Mouse (Mus musculus): Measurements from ENCODE around the gene Prmt3.

The Prmt3 gene

GRCm38 (mm10) chr7:49778114-49778901, at the start of gene Prmt3:
Gene Prmt3 (plus strand): TSS chr7:49778346.
- DNase-seq (ENCODE audit: low spot score), result peak; percentile 98

GRCm38 (mm10) chr7:49734342-49734741, 43.8 kb upstream of the Prmt3 start:
- DNase-seq (ENCODE audit: low spot score), result no peak

GRCm38 (mm10) chr7:49739448-49739847, 38.7 kb upstream of the Prmt3 start:
- no peak for DNase-seq (ENCODE audit: low spot score)

GRCm38 (mm10) chr7:49741474-49741873, 36.7 kb upstream of the Prmt3 start:
- DNase-seq (ENCODE audit: low spot score), result no peak

GRCm38 (mm10) chr7:49741923-49742322, 36.2 kb upstream of the Prmt3 start:
- no peak for DNase-seq (ENCODE audit: low spot score)

GRCm38 (mm10) chr7:49751148-49751547, 27.0 kb upstream of the Prmt3 start:
- DNase-seq (ENCODE audit: low spot score), result peak; percentile 33

GRCm38 (mm10) chr7:49752730-49753506, 25.2 kb upstream of the Prmt3 start:
- DNase-seq (ENCODE audit: low spot score), result no peak

GRCm38 (mm10) chr7:49754767-49755166, 23.4 kb upstream of the Prmt3 start:
- peak; percentile 48 for DNase-seq (ENCODE audit: low spot score)

- peak; percentile 28 for DNase-seq (ENCODE audit: low spot score)
Observed at GRCm38 (mm10) chr7:49758934-49759571, 19.1 kb upstream of the Prmt3 start, which contains the start of gene Htatip2. Gene Htatip2 (plus strand): TSS chr7:49759115.

- no peak for DNase-seq (ENCODE audit: low spot score)
Observed at GRCm38 (mm10) chr7:49762605-49763004, 15.5 kb upstream of the Prmt3 start.

GRCm38 (mm10) chr7:49764011-49764716, 14.0 kb upstream of the Prmt3 start:
- no peak for DNase-seq (ENCODE audit: low spot score)

- DNase-seq (ENCODE audit: low spot score), result no peak
Observed at GRCm38 (mm10) chr7:49766166-49766565, 12.0 kb upstream of the Prmt3 start.

- no peak for DNase-seq (ENCODE audit: low spot score)
Observed at GRCm38 (mm10) chr7:49768509-49768908, 9.6 kb upstream of the Prmt3 start.

GRCm38 (mm10) chr7:49774396-49774795, 3.8 kb upstream of the Prmt3 start:
- DNase-seq (ENCODE audit: low spot score), result no peak

- DNase-seq (ENCODE audit: low spot score), result no peak
Observed at GRCm38 (mm10) chr7:49777585-49777984, 561 bp upstream of the Prmt3 start.

- DNase-seq (ENCODE audit: low spot score), result no peak
Observed at GRCm38 (mm10) chr7:49778904-49779615, 914 bp downstream of the Prmt3 start.

GRCm38 (mm10) chr7:49783017-49783416, 4.9 kb downstream of the Prmt3 start:
- DNase-seq (ENCODE audit: low spot score), result no peak

- DNase-seq (ENCODE audit: low spot score), result no peak
Observed at GRCm38 (mm10) chr7:49785141-49785540, 7.0 kb downstream of the Prmt3 start.

GRCm38 (mm10) chr7:49786618-49787382, 8.7 kb downstream of the Prmt3 start:
- peak; percentile 42 for DNase-seq (ENCODE audit: low spot score)

GRCm38 (mm10) chr7:49787383-49787645, 9.2 kb downstream of the Prmt3 start:
- DNase-seq (ENCODE audit: low spot score), result no peak

- DNase-seq (ENCODE audit: low spot score), result no peak
Observed at GRCm38 (mm10) chr7:49794304-49794703, 16.2 kb downstream of the Prmt3 start.

Measured in ovary, postnatal 14 days (tissue).